Mouse (Mus musculus): ENCODE results near the gene Dzip1l. TPM values are rescaled to one million over a fixed set of nuclear protein-coding genes. Genes with fewer than 3 reads are reported as not detected.

Gene Dzip1l
- total RNA-seq, 2 experiments from 2014 or later = 1.5 to 2.4 TPM

DNA sequence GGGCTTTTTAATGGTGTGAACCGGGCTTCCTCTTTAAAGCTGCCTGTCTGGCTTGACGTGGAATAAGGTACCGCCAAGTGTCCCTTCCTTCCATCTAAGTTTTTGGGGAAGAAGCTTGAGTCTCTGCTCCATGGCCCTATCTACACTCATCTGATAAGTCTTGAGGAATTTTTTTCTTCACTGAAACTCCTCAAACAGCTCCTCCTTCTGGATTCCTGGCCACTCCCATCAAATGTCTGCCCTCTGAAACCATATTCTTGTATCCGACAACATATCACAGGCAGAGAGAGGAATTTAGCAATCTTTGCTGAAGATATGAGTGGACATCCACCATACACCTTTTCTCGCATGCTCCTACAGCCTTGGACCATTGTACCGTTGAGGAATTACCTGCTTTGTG is 77.0 kb downstream of the Dzip1l start:
- no peak for DNase-seq
- Histone ChIP-seq H3K27ac (no peak overlapping the region), H3K4me3 (no peak overlapping the region)
- no peak for TF ChIP-seq CTCF (IDR thresholded peaks at IDR 0.05)
- intact Hi-C loops (cut with DNase I) = no loop called here

DNA sequence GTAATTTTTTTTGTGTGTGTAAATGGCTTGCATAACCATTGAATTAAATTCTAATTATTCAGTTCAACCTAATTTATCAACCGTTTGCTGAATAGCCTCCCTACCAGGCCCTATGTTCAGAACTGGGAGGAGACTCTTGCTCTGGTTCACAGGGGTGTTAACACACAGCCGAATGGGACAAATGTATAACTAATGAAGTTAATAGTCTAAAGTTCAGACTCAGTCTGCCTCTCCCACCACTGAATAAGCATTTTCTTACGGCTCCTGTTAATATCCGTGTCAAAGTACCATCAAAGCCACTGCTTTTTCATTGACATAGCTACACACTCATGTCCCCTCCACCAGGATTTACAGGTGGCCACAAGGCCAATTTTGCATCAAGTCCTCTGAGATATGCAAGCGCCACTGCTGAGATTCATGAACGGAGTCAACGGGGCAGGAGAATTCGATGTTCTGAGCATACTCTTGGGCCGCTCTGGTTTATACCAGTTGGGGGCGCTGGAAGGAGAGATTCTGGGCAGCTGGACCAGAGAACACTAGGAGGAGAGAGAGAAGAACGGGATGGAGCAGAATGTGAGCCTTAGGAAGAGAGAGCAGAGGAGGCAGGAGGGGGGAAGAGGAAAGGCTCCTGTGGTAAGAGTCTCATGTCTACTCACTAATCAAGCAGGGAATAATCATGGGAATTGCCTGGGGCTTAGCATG is 78.3 kb downstream of the Dzip1l start:
- no peak overlapping the region for H3K27ac ChIP-seq
- no peak for TF ChIP-seq CTCF (IDR thresholded peaks at IDR 0.05)
- H3K4me3 ChIP-seq = no peak overlapping the region
- no peak for DNase-seq
- intact Hi-C loops (cut with DNase I) = no loop called here

DNA sequence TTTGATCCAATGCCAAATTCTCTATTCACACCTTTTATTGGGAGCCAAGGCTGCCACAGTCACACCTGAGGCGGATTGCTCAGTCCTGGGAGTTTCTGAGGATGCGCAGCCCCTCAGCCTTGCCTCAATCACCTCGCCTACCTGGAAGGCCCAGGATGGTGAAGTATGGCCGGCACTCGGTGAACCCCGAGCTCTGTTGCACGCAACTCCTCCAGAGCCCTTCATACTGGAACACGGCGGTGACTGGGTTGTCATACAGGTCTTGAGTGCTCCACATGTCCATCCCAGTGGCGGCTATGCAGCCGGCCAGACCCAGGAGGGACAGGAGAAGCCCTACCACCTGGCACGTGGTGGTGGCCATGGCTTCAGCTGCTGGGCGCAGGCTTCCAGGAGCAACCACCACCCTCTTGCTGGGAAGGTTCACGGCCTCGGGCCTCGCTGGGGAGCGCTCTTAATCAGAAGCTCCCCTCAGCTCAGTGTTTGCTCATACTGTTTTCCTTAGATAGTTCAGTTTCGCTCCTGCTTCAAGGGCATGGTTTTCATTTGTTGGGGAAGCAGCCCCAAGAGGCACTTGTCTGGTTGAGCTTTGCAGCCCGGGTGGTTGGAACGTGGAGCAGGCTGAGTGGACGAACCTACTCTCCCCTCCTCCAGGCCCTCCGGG is 80.4 kb downstream of the Dzip1l start:
- TF ChIP-seq CTCF (IDR thresholded peaks at IDR 0.05) = no peak
- no peak for DNase-seq
- intact Hi-C loops (cut with DNase I) = no loop called here
- Histone ChIP-seq H3K27ac (no peak overlapping the region), H3K4me3 (no peak overlapping the region)

DNA sequence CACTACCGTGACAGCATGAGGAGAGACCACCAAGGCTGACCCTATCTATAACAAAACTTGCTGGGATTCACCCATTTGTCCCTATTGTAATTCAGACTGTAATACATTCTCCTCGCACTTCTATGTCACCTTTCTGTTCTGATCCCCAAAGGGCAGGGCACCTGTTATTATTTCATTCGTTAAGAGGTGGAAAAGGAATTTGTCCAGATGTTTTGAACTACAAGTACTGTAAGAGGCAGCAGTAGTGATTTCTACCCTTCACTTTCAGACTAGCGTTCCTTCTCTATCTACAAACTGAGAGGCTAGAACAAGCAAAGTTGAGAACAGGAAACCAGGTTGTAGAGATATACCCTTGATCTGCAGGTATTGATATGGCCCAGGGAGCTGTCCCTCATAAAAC is 81.0 kb downstream of the Dzip1l start:
- H3K27ac ChIP-seq = no peak overlapping the region
- TF ChIP-seq CTCF (IDR thresholded peaks at IDR 0.05) = no peak
- no peak overlapping the region for H3K4me3 ChIP-seq
- DNase-seq = no peak
- intact Hi-C loops (cut with DNase I) = no loop called here

DNA sequence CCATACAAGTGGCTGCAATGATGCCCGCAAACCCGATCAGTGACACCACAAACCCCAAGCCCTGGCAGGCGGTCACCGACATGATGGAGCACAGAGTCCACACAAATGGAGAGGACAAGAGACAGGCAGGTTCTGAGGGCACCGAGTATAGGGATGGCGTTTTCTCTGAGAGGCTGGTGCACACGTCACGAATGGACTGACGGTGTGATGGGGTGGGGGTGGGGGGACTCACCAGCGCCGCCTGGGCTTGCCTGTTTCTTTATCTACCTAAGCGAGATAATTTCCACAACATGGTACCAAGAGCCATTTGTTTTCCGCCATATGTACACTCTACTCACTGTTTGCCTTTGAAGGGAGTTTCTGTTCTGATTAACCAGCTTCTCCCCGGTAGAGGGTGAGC is 87.8 kb downstream of the Dzip1l start, which contains the start of gene Cldn18:
TSS of gene Cldn18 (minus strand) at position 134 of the 400 bp plus-strand sequence.
- no peak for TF ChIP-seq CTCF (IDR thresholded peaks at IDR 0.05)
- intact Hi-C loops (cut with DNase I) = no loop called here
- no peak within 1 kb of the TSS for H3K27ac ChIP-seq
- H3K4me3 ChIP-seq = no peak within 1 kb of the TSS
- DNase-seq = no peak

Other genes with a start within 250 kb of the Dzip1l start
- gene Mras, start 192.1 kb upstream of the Dzip1l start, total RNA-seq (2021) = 1 to 10 TPM; 5.0 to 5.7 TPM
- not detected for gene Nme9, start 178.0 kb upstream of the Dzip1l start, total RNA-seq (2021)
- 10 to 100 TPM; 26.7 to 27.9 TPM for gene Armc8, start 60.6 kb upstream of the Dzip1l start, total RNA-seq (2021)
- gene Dbr1, start 53.7 kb upstream of the Dzip1l start, total RNA-seq (2021) = 1 to 10 TPM; 4.2 to 5.2 TPM
- not detected for gene A4gnt, start 17.0 kb upstream of the Dzip1l start, total RNA-seq (2021)
- gene Cldn18, start 87.8 kb downstream of the Dzip1l start, total RNA-seq (2021) = not detected
- not detected for gene Sox14, start 246.7 kb downstream of the Dzip1l start, total RNA-seq (2021)

Measured in gastrocnemius, adult 2 months (tissue).